8 mouse cellular contexts compared by ENCODE assay signal in the genomic region with DNA sequence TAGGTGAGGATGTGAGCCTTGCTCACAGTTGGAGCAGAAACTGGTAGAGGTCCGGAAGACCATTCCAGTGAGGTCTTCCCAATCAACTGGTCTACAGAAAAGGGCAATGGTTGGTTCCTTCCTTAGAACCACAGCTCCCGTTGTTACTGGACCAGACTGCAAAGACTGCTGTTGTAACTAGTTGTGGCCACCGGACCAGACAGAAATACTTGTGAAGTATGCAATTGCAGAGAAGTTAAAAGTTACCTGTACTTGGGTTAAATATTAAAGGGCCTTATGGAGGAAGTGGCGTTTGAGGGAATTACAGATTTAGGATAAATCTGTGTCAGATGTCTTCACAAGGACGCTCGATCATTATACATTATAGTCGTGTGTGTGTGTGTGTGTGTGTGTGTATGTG. TPM values are rescaled to one million over a fixed set of nuclear protein-coding genes. Genes with fewer than 3 reads are reported as not detected.
DNase-seq lines count a peak whose midpoint lies in the region; ATAC-seq and TF ChIP-seq lines count a peak whose summit lies in the region.

No protein-coding gene starts in this region.

- TF ChIP-seq EP300 in liver, postnatal 0 days (IDR thresholded peaks at IDR 0.05; ENCODE audit: low read depth), result no peak

- H3K27ac ChIP-seq in lung, embryonic 14.5 days (ENCODE audit: low read depth), result no peak overlapping the region; the same call in 1 of the 2 replicates
- no peak overlapping the region for H3K27ac ChIP-seq in embryonic facial prominence, embryonic 14.5 days (replicated peaks; ENCODE audit: low read depth, low read length)
- H3K27ac ChIP-seq in kidney, embryonic 15.5 days, result peak overlapping the region; percentile 98
- no peak overlapping the region for H3K27ac ChIP-seq in liver, postnatal 0 days (ENCODE audit: low read depth)

- intact Hi-C loops in left cerebral cortex, postnatal 36 days (cut with DNase I), result no loop called here

- no peak for DNase-seq in lung, embryonic 14.5 days
- DNase-seq in lung, postnatal 14 days, result no peak
- DNase-seq in embryonic facial prominence, embryonic 14.5 days (ENCODE audit: low spot score), result no peak
- no peak for DNase-seq in liver, postnatal 0 days
- DNase-seq in c-Kit-positive CD71-positive TER-119-positive erythroid progenitor cells, embryonic 14.5 days (ENCODE audit: low spot score), result no peak
- DNase-seq in spleen, adult 18-20 months, result no peak
- DNase-seq in left cerebral cortex, postnatal 36 days (ENCODE audit: low spot score in 2 of 2), result no peak

- no peaks in the 10 kb centered on the region for H3K36me3 ChIP-seq in lung, embryonic 14.5 days (ENCODE audit: insufficient read depth)
- H3K36me3 ChIP-seq in embryonic facial prominence, embryonic 14.5 days (ENCODE audit: control insufficient read depth, insufficient read depth, low read length), result no peaks in the 10 kb centered on the region
- 0 out of 2 replicates have a peak, but pooled peaks cover 3% of the 10 kb centered on the region for H3K36me3 ChIP-seq in kidney, embryonic 15.5 days
- H3K36me3 ChIP-seq in liver, postnatal 0 days (replicated peaks; ENCODE audit: insufficient read depth, low read length), result no peaks in the 10 kb centered on the region

- peak overlapping the region; percentile 72 for H3K4me2 ChIP-seq in lung, embryonic 14.5 days
- 0 out of 2 replicates have a peak overlapping the region, but pooled peaks have one; percentile 70 for H3K4me2 ChIP-seq in embryonic facial prominence, embryonic 14.5 days (ENCODE audit: low read depth, low read length)
- peak overlapping the region; percentile 59 for H3K4me2 ChIP-seq in kidney, embryonic 15.5 days
- H3K4me2 ChIP-seq in liver, postnatal 0 days (ENCODE audit: low read depth, low read length), result peak overlapping the region; percentile 87; the same call in 1 of the 2 replicates

- 86% methylated on average over 7 of the region's 7 CpGs for WGBS in lung, embryonic 14.5 days
- WGBS in embryonic facial prominence, embryonic 14.5 days, result 89% methylated on average over 7 of the region's 7 CpGs
- 83% methylated on average over 7 of the region's 7 CpGs for WGBS in kidney, embryonic 15.5 days
- 88% methylated on average over 7 of the region's 7 CpGs for WGBS in liver, postnatal 0 days (ENCODE audit: insufficient replicate concordance)

- no peak overlapping the region for H3K4me3 ChIP-seq in lung, embryonic 14.5 days (ENCODE audit: low read depth, low read length)
- peak overlapping the region; percentile 82 for H3K4me3 ChIP-seq in embryonic facial prominence, embryonic 14.5 days (ENCODE audit: low read depth, low read length)
- H3K4me3 ChIP-seq in kidney, embryonic 15.5 days (replicated peaks), result peak overlapping the region; percentile 62; the same call in 1 of the 2 replicates
- H3K4me3 ChIP-seq in liver, postnatal 0 days (ENCODE audit: low read depth, low read length), result no peak overlapping the region

- H3K9ac ChIP-seq in lung, embryonic 14.5 days, result no peak overlapping the region
- H3K9ac ChIP-seq in embryonic facial prominence, embryonic 14.5 days (ENCODE audit: low read depth, low read length), result no peak overlapping the region
- H3K9ac ChIP-seq in kidney, embryonic 15.5 days, result no peak overlapping the region
- H3K9ac ChIP-seq in liver, postnatal 0 days (replicated peaks), result no peak overlapping the region

- no peaks in the 10 kb centered on the region for H3K4me1 ChIP-seq in lung, embryonic 14.5 days (ENCODE audit: insufficient read depth)
- H3K4me1 ChIP-seq in embryonic facial prominence, embryonic 14.5 days (ENCODE audit: control insufficient read depth, insufficient read depth, low read length), result no peaks in the 10 kb centered on the region
- peaks cover 12% of the 10 kb centered on the region; the same call in 1 of the 2 replicates for H3K4me1 ChIP-seq in kidney, embryonic 15.5 days
- H3K4me1 ChIP-seq in liver, postnatal 0 days (ENCODE audit: insufficient read depth), result peaks cover 6% of the 10 kb centered on the region

- ATAC-seq in lung, embryonic 14.5 days (ENCODE audit: insufficient read depth), result no peak
- ATAC-seq in embryonic facial prominence, embryonic 14.5 days (ENCODE audit: low read depth), result no peak
- ATAC-seq in kidney, embryonic 15.5 days (replicated peaks; ENCODE audit: low FRiP score), result no peak
- no peak for ATAC-seq in liver, postnatal 0 days

- H3K9me3 ChIP-seq in lung, embryonic 14.5 days (ENCODE audit: low read depth, low read length), result 0 out of 2 replicates have a peak, but pooled peaks cover 4% of the 10 kb centered on the region
- peaks cover 15% of the 10 kb centered on the region for H3K9me3 ChIP-seq in embryonic facial prominence, embryonic 14.5 days (ENCODE audit: control insufficient read depth, low read length)
- H3K9me3 ChIP-seq in kidney, embryonic 15.5 days (replicated peaks), result 0 out of 2 replicates have a peak, but pooled peaks cover 8% of the 10 kb centered on the region
- H3K9me3 ChIP-seq in liver, postnatal 0 days (ENCODE audit: low read length), result no peaks in the 10 kb centered on the region

- no peaks in the 10 kb centered on the region for H3K27me3 ChIP-seq in lung, embryonic 14.5 days (ENCODE audit: insufficient read depth, low read length)
- no peaks in the 10 kb centered on the region for H3K27me3 ChIP-seq in embryonic facial prominence, embryonic 14.5 days (replicated peaks; ENCODE audit: control insufficient read depth, insufficient read depth, low read length)
- no peaks in the 10 kb centered on the region for H3K27me3 ChIP-seq in kidney, embryonic 15.5 days
- H3K27me3 ChIP-seq in liver, postnatal 0 days (ENCODE audit: insufficient read depth, low read length), result no peaks in the 10 kb centered on the region

- no peak for TF ChIP-seq CTCF in lung, embryonic 14.5 days (IDR thresholded peaks at IDR 0.05; ENCODE audit: low read depth)
- TF ChIP-seq CTCF in liver, postnatal 0 days (IDR thresholded peaks at IDR 0.05; ENCODE audit: low read depth), result no peak

RNA-seq across cellular contexts. Expression of gene Ppa2, which starts 0.6 kb away (rescaled TPM):
- polyA plus RNA-seq in lung, embryonic 14.5 days (2014; fragmentation: Nextera tagmentation; extraction: Ambion mirVana), result 109 TPM in 2 replicates
- 78.0 and 91.0 TPM in 2 replicates for polyA plus RNA-seq in embryonic facial prominence, embryonic 14.5 days (2014; fragmentation: Nextera tagmentation; extraction: Ambion mirVana)
- 99.8 and 106 TPM in 2 replicates for polyA plus RNA-seq in kidney, embryonic 15.5 days (2015; fragmentation: Nextera tagmentation; extraction: Ambion mirVana)
- polyA plus RNA-seq in liver, postnatal 0 days (2015; fragmentation: Nextera tagmentation; extraction: Ambion mirVana), result 52.2 and 54.2 TPM in 2 replicates
- 10 to 100 TPM; 46.4 to 48.4 TPM for total RNA-seq in left cerebral cortex, postnatal 36 days (2021)

Comparison
In these comparisons a context has a peak if more than half of its experiments do, and no peak if none do; other contexts are left out.
1. H3K4me3 ChIP-seq: peak in embryonic facial prominence, embryonic 14.5 days (single experiment) and kidney, embryonic 15.5 days (single experiment); none in lung, embryonic 14.5 days (single experiment) and liver, postnatal 0 days (single experiment).
2. Peak in every context shown above with its lines, with median percentiles within 50 percentile points of each other: H3K4me2 ChIP-seq.